Mouse (Mus musculus) embryonic facial prominence, embryonic 14.5 days (tissue): Measurements from ENCODE around the gene Fcgr3. TPM values are rescaled to one million over a fixed set of nuclear protein-coding genes. Genes with fewer than 3 reads are reported as not detected.
"Not testable (repeated sequence)": the region's sequence is repeated elsewhere in the genome, so short reads cannot be mapped to it uniquely, and the experiment has no call there.

Experiments used
- ATAC-seq: fragments of 200-750 bp; cut with Nextera tagmentation; 2 replicates; pipeline ENCODE4 v1.8.0; 2017; ENCODE audit warnings: low read depth, moderate number of reproducible peaks, moderate TSS enrichment
- DNase-seq: peaks from one replicate; pipeline ENCODE4 v3.0.0-alpha.2; 2015; ENCODE audit warnings: low spot score
- H3K27ac ChIP-seq: fragments of 300-500 bp; sonication (generic); replicated peaks from 2 replicates; pipeline ENCODE4 v1.5.1; 2014; ENCODE audit warnings: low read depth, mild to moderate bottlenecking, low read length, moderate library complexity
- H3K27me3 ChIP-seq: fragments of 300-500 bp; sonication (generic); replicated peaks from 2 replicates; pipeline ENCODE4 v1.6.1; 2014; ENCODE audit warnings: low read length; ENCODE audit not compliant: control insufficient read depth, insufficient read depth
- H3K36me3 ChIP-seq: fragments of 300-500 bp; sonication (generic); 2 replicates; pipeline ENCODE4 v1.6.1; 2014; ENCODE audit warnings: low read length, mixed read lengths; ENCODE audit not compliant: control insufficient read depth, insufficient read depth
- H3K4me1 ChIP-seq: fragments of 300-500 bp; sonication (generic); 2 replicates; pipeline ENCODE4 v1.6.1; 2014; ENCODE audit warnings: antibody characterized with exemption, low read length; ENCODE audit not compliant: control insufficient read depth, insufficient read depth
- H3K4me2 ChIP-seq: fragments of 300-500 bp; sonication (generic); 2 replicates; pipeline ENCODE4 v1.6.1; 2014; ENCODE audit warnings: low read depth, mild to moderate bottlenecking, low read length, moderate library complexity, mixed read lengths
- H3K4me3 ChIP-seq: fragments of 300-500 bp; sonication (generic); 2 replicates; pipeline ENCODE4 v1.5.1; 2014; ENCODE audit warnings: low read depth, mild to moderate bottlenecking, low read length
- H3K9ac ChIP-seq: fragments of 300-500 bp; sonication (generic); 2 replicates; pipeline ENCODE4 v1.6.1; 2014; ENCODE audit warnings: low read depth, mild to moderate bottlenecking, low read length, moderate library complexity, mixed read lengths
- H3K9me3 ChIP-seq: fragments of 300-500 bp; sonication (generic); 2 replicates; pipeline ENCODE4 v1.6.1; 2016; ENCODE audit warnings: low read length; ENCODE audit not compliant: control insufficient read depth
- WGBS: fragments of 180-500 bp; shearing (Covaris S2); extraction: QIAGEN DNeasy Blood & Tissue Kit; methylation state at CpG from one replicate; pipeline ENCODE4 v1.1.7; 2014; 5-methylcytosine and 5-hydroxymethylcytosine counted together
- polyA plus RNA-seq: library from polyadenylated mRNA; unstranded; fragments of >200 nt; fragmentation: Nextera tagmentation; extraction: Ambion mirVana; gene quantifications from 2 replicates; pipeline ENCODE4 v1.2.1, GENCODE M21; 2014

The Fcgr3 gene
- polyA plus RNA-seq, 1 experiment from 2014 or later, result 25.0 TPM

DNA sequence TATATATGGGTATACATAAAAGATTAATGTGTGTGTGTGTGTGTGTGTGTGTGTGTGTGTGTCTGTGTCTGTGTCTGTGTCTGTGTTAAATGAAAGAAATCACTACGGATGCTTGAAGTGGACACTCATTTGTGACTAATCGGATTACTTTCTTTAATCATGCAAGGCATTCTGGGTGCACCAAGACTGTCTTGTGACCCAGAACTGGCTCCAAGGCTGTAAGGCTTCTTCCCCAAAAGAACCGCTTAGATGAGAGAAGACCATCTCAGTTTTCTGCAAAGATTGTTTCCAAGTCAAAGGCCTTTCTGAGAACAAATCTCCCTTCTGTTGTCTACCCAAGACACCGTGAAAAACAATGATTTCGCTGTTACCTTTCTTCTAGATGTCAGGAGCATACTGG lies 12.5 kb upstream of the Fcgr3 start:
- 33% methylated on average over 5 of the region's 5 CpGs for WGBS
- not testable (repeated sequence) for H3K36me3 ChIP-seq, ATAC-seq, H3K9me3 ChIP-seq, H3K4me1 ChIP-seq, DNase-seq, H3K4me3 ChIP-seq, H3K4me2 ChIP-seq, H3K9ac ChIP-seq, H3K27ac ChIP-seq
- peaks cover 23% of the 10 kb centered on the region for H3K27me3 ChIP-seq

DNA sequence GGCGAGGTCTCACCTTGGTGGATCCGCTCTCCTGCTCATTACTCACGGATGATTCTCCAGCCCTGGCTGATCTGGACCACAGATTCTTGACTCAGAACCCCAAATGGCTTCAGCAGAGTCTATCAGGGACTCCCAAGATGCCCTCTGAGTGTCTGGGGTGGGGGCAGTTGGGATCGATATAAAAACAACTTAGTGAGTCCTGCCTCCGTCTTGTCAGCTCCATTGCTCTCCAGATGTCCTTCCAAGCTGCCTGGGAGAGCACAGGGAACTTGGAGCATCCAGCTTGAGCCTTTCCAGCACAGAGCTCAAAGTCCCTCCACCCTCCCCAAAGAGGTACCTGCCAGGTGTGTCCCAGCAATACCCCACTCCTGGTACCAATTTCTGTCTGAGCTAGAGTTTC lies 11.4 kb upstream of the Fcgr3 start:
- not testable (repeated sequence) for H3K9ac ChIP-seq

DNA sequence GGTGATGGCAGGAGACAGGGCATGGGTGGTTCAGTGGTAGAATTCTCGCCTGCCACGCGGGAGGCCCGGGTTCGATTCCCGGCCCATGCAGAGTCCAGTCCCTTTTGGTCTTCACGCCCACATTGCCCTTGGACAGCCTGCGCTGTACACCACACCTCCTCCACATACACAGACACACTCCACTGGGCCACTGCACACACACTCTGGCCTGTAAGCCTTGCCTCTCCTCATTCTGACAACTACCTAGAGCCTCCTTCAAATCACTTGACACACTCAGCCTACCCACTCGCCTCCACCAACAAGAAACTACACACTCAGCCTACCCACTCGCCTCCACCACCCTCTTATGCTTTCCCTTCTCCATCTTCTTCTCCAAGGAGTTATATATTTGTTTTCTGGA lies 9.5 kb upstream of the Fcgr3 start:
- not testable (repeated sequence) for H3K9me3 ChIP-seq, H3K9ac ChIP-seq, H3K27ac ChIP-seq, H3K4me3 ChIP-seq, H3K36me3 ChIP-seq, H3K4me2 ChIP-seq, H3K4me1 ChIP-seq
- whole genome bisulfite sequencing, result 21% methylated on average over 4 of the region's 10 CpGs
- H3K27me3 ChIP-seq, result peaks cover 33% of the 10 kb centered on the region
- DNase-seq, result peak; percentile 60
- ATAC-seq, result peak; percentile 27

More for the DNA sequence above, 11.4 kb upstream of the Fcgr3 start:
- H3K4me2 ChIP-seq, DNase-seq, H3K9me3 ChIP-seq, ATAC-seq, H3K36me3 ChIP-seq, H3K27ac ChIP-seq, H3K4me1 ChIP-seq, H3K4me3 ChIP-seq: not testable (repeated sequence)
- WGBS, result 71% methylated on average over 1 of the region's 5 CpGs
- peaks cover 21% of the 10 kb centered on the region for H3K27me3 ChIP-seq

DNA sequence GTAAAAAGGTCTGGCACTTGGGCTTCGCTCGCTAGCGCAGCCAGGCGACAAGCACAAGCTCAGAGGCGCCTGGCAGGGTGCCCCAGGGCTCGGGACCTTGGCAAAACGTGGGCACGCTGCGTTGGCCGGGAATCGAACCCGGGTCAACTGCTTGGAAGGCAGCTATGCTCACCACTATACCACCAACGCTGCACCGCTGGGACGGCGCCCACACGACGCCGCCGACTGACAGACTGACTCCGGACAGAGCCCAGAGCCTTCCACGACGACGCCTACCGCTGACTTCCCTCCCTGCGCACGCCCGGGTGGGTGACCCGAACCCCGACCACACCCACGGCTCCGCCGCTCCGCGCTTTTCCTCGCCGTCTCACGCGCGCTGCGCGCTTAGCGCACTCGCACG lies 7.5 kb upstream of the Fcgr3 start:
- ATAC-seq, result peak; percentile 51
- H3K4me3 ChIP-seq, H3K9ac ChIP-seq, H3K27ac ChIP-seq, H3K9me3 ChIP-seq, DNase-seq, H3K4me1 ChIP-seq, H3K4me2 ChIP-seq, H3K36me3 ChIP-seq: not testable (repeated sequence)
- H3K27me3 ChIP-seq, result peaks cover 27% of the 10 kb centered on the region
- WGBS, result no CpG with 5 or more reads among the region's 45 CpGs

DNA sequence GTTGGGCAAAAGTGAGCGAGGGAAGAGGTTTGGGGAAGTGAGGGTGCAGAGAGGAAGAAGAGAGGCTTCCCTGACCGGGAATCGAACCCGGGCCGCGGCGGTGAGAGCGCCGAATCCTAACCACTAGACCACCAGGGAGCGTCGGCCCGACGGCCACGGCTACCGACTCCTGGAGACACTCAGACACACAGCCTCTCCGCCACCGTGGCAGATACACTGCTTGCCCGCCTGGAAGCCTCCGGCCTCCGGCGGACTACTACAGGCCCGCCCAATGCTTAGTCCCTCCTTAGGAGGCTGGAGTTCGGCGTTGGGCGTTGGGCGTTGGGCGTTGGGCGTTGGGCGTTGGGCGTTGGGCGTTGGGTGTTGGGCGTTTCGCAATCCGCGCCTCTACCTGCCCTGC lies 7.0 kb upstream of the Fcgr3 start:
- not testable (repeated sequence) for H3K9ac ChIP-seq, H3K36me3 ChIP-seq, H3K27ac ChIP-seq, H3K4me3 ChIP-seq, DNase-seq, H3K9me3 ChIP-seq, H3K4me1 ChIP-seq, H3K4me2 ChIP-seq
- WGBS, result no CpG with 5 or more reads among the region's 35 CpGs
- ATAC-seq, result peak; percentile 67
- peaks cover 24% of the 10 kb centered on the region for H3K27me3 ChIP-seq

DNA sequence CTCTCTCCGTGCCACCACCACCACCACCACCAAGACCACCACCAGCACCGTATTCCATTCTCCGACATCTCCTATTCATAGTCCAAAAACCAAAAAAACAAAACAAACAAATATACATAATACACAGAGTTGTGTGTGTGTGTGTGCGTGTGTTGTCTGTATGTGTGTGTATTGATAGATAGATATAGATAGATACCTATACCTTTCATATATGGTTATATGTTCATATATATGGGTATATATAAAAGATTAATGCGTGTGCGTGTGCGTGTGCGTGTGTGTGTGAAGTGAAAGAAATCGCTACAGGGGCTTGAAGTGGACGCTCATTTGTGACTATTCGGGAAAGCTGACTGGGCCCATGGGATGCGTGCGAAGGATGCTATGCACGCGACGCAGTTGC lies 6.1 kb upstream of the Fcgr3 start:
- H3K27me3 ChIP-seq, result peaks cover 28% of the 10 kb centered on the region
- H3K4me2 ChIP-seq, result peak overlapping the region; percentile 31; the same call in 1 of the 2 replicates
- not testable (repeated sequence) for H3K27ac ChIP-seq, H3K36me3 ChIP-seq, ATAC-seq, H3K9ac ChIP-seq, H3K4me1 ChIP-seq, H3K9me3 ChIP-seq, DNase-seq, H3K4me3 ChIP-seq
- 25% methylated on average over 11 of the region's 16 CpGs for WGBS

DNA sequence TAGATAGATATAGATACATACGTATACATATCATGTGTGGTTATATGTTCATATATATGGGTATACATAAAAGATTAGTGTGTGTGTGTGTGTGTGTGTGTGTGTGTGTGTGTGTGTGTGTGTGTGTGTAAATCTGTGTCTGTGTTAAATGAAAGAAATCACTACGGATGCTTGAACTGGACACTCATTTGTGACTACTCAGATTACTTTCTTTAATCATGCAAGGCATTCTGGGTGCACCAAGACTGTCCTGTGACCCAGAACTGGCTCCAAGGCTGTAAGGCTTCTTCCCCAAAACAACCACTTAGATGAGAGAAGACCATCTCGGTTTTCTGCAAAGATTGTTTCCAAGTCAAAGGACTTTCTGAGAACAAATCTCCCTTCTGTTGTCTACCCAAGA lies 4.8 kb upstream of the Fcgr3 start:
- not testable (repeated sequence) for H3K9ac ChIP-seq, ATAC-seq, H3K27ac ChIP-seq, H3K4me1 ChIP-seq, H3K4me2 ChIP-seq, H3K4me3 ChIP-seq, H3K9me3 ChIP-seq, H3K36me3 ChIP-seq
- H3K27me3 ChIP-seq, result peaks cover 32% of the 10 kb centered on the region
- WGBS, result 64% methylated on average over 3 of the region's 3 CpGs
- peak; percentile 19 for DNase-seq

DNA sequence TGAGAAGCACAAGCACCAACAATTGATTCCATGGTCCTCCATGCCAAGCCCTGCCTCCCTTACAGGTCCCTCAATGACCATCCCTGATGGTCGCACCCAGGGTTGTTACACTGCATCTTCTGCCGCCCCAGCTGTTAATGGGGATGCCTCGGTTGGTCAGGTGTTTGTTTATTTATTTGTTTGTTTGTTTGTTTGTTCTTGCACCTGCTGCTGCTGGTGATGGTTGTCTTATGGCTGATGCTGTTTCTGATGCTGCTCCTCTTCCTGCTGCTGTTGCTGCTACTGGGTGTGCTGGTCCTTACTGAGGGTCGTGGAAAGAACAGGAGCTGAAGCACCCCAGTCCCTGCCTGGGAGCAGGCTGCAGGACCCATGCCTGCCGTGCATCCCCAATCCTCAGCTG lies 3.2 kb upstream of the Fcgr3 start:
- H3K9ac ChIP-seq, H3K36me3 ChIP-seq, H3K4me2 ChIP-seq, DNase-seq, H3K9me3 ChIP-seq, ATAC-seq, H3K4me1 ChIP-seq, H3K4me3 ChIP-seq, H3K27ac ChIP-seq: not testable (repeated sequence)
- peaks cover 36% of the 10 kb centered on the region for H3K27me3 ChIP-seq
- 53% methylated on average over 5 of the region's 5 CpGs for WGBS

DNA sequence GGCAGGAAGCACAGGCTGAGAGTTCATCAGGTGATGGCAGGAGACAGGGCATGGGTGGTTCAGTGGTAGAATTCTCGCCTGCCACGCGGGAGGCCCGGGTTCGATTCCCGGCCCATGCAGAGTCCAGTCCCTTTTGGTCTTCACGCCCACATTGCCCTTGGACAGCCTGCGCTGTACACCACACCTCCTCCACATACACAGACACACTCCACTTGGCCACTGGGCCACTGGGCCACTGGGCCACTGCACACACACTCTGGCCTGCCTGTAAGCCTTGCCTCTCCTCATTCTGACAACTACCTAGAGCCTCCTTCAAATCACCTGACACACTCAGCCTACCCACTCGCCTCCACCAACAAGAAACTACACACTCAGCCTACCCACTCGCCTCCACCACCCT lies 1.8 kb upstream of the Fcgr3 start:
- H3K9me3 ChIP-seq, H3K4me1 ChIP-seq, H3K36me3 ChIP-seq, H3K9ac ChIP-seq, H3K4me3 ChIP-seq, H3K27ac ChIP-seq, H3K4me2 ChIP-seq, DNase-seq: not testable (repeated sequence)
- peaks cover 36% of the 10 kb centered on the region for H3K27me3 ChIP-seq
- WGBS, result 17% methylated on average over 2 of the region's 10 CpGs
- ATAC-seq, result peak; percentile 28
